Mouse (Mus musculus) layer of hippocampus, adult 11-12 months (tissue): Measurements from ENCODE around the gene Angptl7.

ENCODE experiments used
- DNase-seq: peaks from one replicate; pipeline ENCODE4 v3.0.0; 2022; ENCODE audit warnings: low spot score

Angptl7 gene

GRCm38 (mm10) chr4:148455477-148456025 lies 44.7 kb downstream of the Angptl7 start:
- DNase-seq, result no peak

GRCm38 (mm10) chr4:148453707-148454106 lies 46.6 kb downstream of the Angptl7 start:
- no peak for DNase-seq

- DNase-seq, result peak; percentile 43
These were observed 51.4 kb downstream of the Angptl7 start for GRCm38 (mm10) chr4:148448853-148449245.

- DNase-seq, result peak; percentile 97
These were observed 51.9 kb downstream of the Angptl7 start, which contains the start of gene Mtor for GRCm38 (mm10) chr4:148448179-148448852. Gene Mtor (plus strand): TSS chr4:148448611.
